18 mouse cellular contexts compared by ENCODE assay signal in the genomic region with DNA sequence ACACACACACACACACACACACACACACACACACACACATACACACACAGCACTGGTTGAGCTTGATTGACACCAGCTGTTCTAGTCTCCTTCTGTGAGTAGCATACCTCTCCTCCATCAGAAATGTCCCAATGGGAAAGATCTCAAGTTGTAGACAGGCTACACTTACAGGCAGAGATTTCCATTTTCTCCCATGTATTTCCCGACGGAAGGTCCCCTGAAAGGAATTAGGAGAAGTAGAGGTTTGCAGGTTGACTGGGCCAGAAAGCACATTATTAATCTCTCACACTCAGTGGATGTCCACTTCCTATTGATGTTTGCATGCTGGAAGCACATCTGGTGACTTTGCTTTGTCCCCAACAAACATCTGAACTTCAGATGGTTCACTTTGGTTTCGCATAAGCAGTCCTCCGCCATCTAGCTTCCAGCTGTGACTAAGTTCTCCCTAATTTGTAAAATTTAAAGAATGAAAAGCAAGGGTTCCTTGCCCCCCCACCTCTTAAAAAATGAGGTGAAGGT.
DNase-seq lines count a peak whose midpoint lies in the region; TF ChIP-seq lines count a peak whose summit lies in the region.
"Had no signal": no experiment of that assay in that cellular context is flagged by ENCODE, and none has a peak within 500 bp of the region (broad histone marks: within the 10 kb centered on the region; RNA-seq: fewer than 3 reads in every experiment).

No protein-coding gene starts in this region.

- H3K27ac ChIP-seq in CH12.LX (ENCODE audit: insufficient read depth, low read depth), result peak overlapping the region; percentile 76

- peaks cover 5% of the 10 kb centered on the region for H3K9me3 ChIP-seq in CH12.LX (replicated peaks; ENCODE audit: low read length)
- H3K9me3 ChIP-seq: G1E had no signal

- H3K79me2 ChIP-seq in CH12.LX (replicated peaks; ENCODE audit: control insufficient read depth, extremely low read depth, insufficient read depth, poor library complexity, severe bottlenecking), result peaks cover 8% of the 10 kb centered on the region

- H3K36me3 ChIP-seq in CH12.LX (replicated peaks in 1 of 2; ENCODE audit: control insufficient read depth in 1 of 2, insufficient read depth in 1 of 2, low read length in 1 of 2), result peaks cover 62 to 96% of the 10 kb centered on the region in 2 experiments

- H3K9ac ChIP-seq in CH12.LX (ENCODE audit: insufficient read depth, low read depth), result no peak overlapping the region

- DNase-seq in A20 (ENCODE audit: low read depth, low spot score) (peak; percentile 51), CH12.LX (ENCODE audit: extremely low read depth) (peak; percentile 61)
- DNase-seq in cerebellum, postnatal 25 days, result no peak
- no peak for DNase-seq in right cerebral cortex, adult 18-20 months
- DNase-seq: adrenal gland, adult 2 months; adrenal gland, adult 8-10 months; adrenal gland, postnatal 10 days; adrenal gland, postnatal 14 days; adrenal gland, postnatal 25 days; adrenal gland, postnatal 36 days; B cell, adult 2 months; cerebellum, adult 11 months; cerebellum, adult 11-12 months; cerebellum, adult 18-20 months; cerebellum, adult 2 months; cerebellum, adult 8-10 months had no signal

- peak; percentile 84; the same call in 1 of the 2 replicates for TF ChIP-seq EP300 in CH12.LX (IDR thresholded peaks at IDR 0.05; ENCODE audit: low read length)

- no peak for TF ChIP-seq CTCF in CH12.LX (conservative IDR thresholded peaks at IDR 0.05 in 1 of 2, IDR thresholded peaks at IDR 0.05 in 1 of 2; ENCODE audit: low read depth in 2 of 2, low read length in 2 of 2)

- no peaks in the 10 kb centered on the region for H3K27me3 ChIP-seq in CH12.LX (replicated peaks)
- H3K27me3 ChIP-seq: Patski had no signal

- no peak; the same call in 1 of the 2 replicates for TF ChIP-seq RAD21 in CH12.LX (IDR thresholded peaks at IDR 0.05; ENCODE audit: low read depth, low read length)

- no peak overlapping the region for H3K4me2 ChIP-seq in CH12.LX (ENCODE audit: insufficient read depth, low read depth, poor library complexity, severe bottlenecking)

- H3K4me3 ChIP-seq in CH12.LX (replicated peaks in 1 of 3; ENCODE audit: low read depth in 2 of 3, low read length in 2 of 3, poor library complexity in 1 of 3), result no peak overlapping the region

- peaks cover 47 to 91% of the 10 kb centered on the region in 2 experiments for H3K4me1 ChIP-seq in CH12.LX (ENCODE audit: control insufficient read depth in 1 of 2, insufficient read depth in 2 of 2)

- in situ Hi-C loops in CH12.LX (cut with MboI; ENCODE audit: low pct_ligation_motif_present, low pct_unique_long_range_greater_than_20kb, low sequenced_read_pairs), result no loop called here

- dilution Hi-C loops in CH12.LX (cut with MboI; ENCODE audit: extremely low pct_ligation_motif_present, extremely low pct_unique_long_range_greater_than_20kb, low sequenced_read_pairs), result no loop called here

- no peak for TF ChIP-seq POLR2A in CH12.LX (IDR thresholded peaks at IDR 0.05; ENCODE audit: low read depth, low read length)

TF ChIP-seq in CH12.LX, 34 proteins besides CTCF, POLR2A, EP300 and RAD21:
- no peak for TF ChIP-seq USF2 (conservative IDR thresholded peaks at IDR 0.05; ENCODE audit: low read depth, low read length)
- TF ChIP-seq IRF4 (IDR thresholded peaks at IDR 0.05; ENCODE audit: low read depth, low read length), result no peak; the same call in 1 of the 2 replicates
- TF ChIP-seq CHD2 (IDR thresholded peaks at IDR 0.05; ENCODE audit: low read length), result peak; percentile 50; the same call in 1 of the 2 replicates
- peak; percentile 85 for TF ChIP-seq TCF12 (IDR thresholded peaks at IDR 0.05; ENCODE audit: low read depth, low read length)
- TF ChIP-seq ETS1 (conservative IDR thresholded peaks at IDR 0.05; ENCODE audit: low read depth, low read length), result peak; percentile 60
- TF ChIP-seq BHLHE40 (IDR thresholded peaks at IDR 0.05; ENCODE audit: low read depth, low read length), result peak; percentile 85
- TF ChIP-seq SMC3 (IDR thresholded peaks at IDR 0.05; ENCODE audit: low read depth, low read length), result no peak; the same call in 1 of the 2 replicates
- no peak for TF ChIP-seq POLR2AphosphoS2 (IDR thresholded peaks at IDR 0.05; ENCODE audit: low read depth, low read length)
- TF ChIP-seq MYC (IDR thresholded peaks at IDR 0.05; ENCODE audit: low read depth, low read length), result peak; percentile 10; the same call in 1 of the 2 replicates
- no peak for TF ChIP-seq PAX5 (IDR thresholded peaks at IDR 0.05; ENCODE audit: low read length)
- 0 out of 2 replicates have a peak, but pooled peaks have one; percentile 25 for TF ChIP-seq RCOR1 (conservative IDR thresholded peaks at IDR 0.05; ENCODE audit: low read depth, low read length)
- TF ChIP-seq NELFE (IDR thresholded peaks at IDR 0.05; ENCODE audit: low read depth, low read length), result no peak
- TF ChIP-seq MEF2A (IDR thresholded peaks at IDR 0.05; ENCODE audit: borderline replicate concordance, low read depth, low read length), result peak; percentile 16; the same call in 1 of the 2 replicates
- TF ChIP-seq ZNF384 (IDR thresholded peaks at IDR 0.05; ENCODE audit: low read depth, low read length), result no peak
- no peak for TF ChIP-seq SIN3A (IDR thresholded peaks at IDR 0.05; ENCODE audit: low read length)
- TF ChIP-seq JUN (IDR thresholded peaks at IDR 0.05; ENCODE audit: insufficient read depth, low read depth, low read length), result no peak
- no peak for TF ChIP-seq TBP (conservative IDR thresholded peaks at IDR 0.05; ENCODE audit: low read depth, low read length)

Comparison
In these comparisons a context has a peak if more than half of its experiments do, and no peak if none do; other contexts are left out.
1. DNase-seq: peak in A20 (single experiment) and CH12.LX (single experiment); none in cerebellum, postnatal 25 days (0 of 2) and right cerebral cortex, adult 18-20 months (single experiment).